Comparison of ENCODE assay signal across 7 mouse cellular contexts in genomic region chr6:54759942-54760498, GRCm38 (mm10). TPM values are rescaled to one million over a fixed set of nuclear protein-coding genes. Genes with fewer than 3 reads are reported as not detected.
DNase-seq lines count a peak whose midpoint lies in the region; ATAC-seq and TF ChIP-seq lines count a peak whose summit lies in the region.

No protein-coding gene starts in this region.

- ATAC-seq in hematopoietic stem cell, adult 5-6 weeks (replicated peaks in 1 of 2; ENCODE audit: insufficient read depth in 1 of 2, low FRiP score in 2 of 2, low TSS enrichment in 1 of 2, low read depth in 1 of 2, poor library complexity in 2 of 2, severe bottlenecking in 2 of 2): peak; percentile 62 to 72

- peaks cover 0 to 2% of the 10 kb centered on the region in 2 experiments; a peak in 1 of 4 replicates for H3K36me3 ChIP-seq in MEL (ENCODE audit: control insufficient read depth in 1 of 2, insufficient read depth in 2 of 2, low read length in 2 of 2)
- no peaks in the 10 kb centered on the region for H3K36me3 ChIP-seq in megakaryocyte, embryonic 14.5 days (replicated peaks; ENCODE audit: low read length)

- no peak for TF ChIP-seq POLR2A in MEL (IDR thresholded peaks at IDR 0.05; ENCODE audit: control insufficient read depth in 1 of 2, insufficient read depth in 1 of 2, low read depth in 1 of 2, low read length in 2 of 2, poor library complexity in 1 of 2)

- no peak for TF ChIP-seq EP300 in MEL (IDR thresholded peaks at IDR 0.05; ENCODE audit: low read depth in 1 of 2, low read length in 2 of 2)

- H3K4me1 ChIP-seq in MEL (ENCODE audit: control insufficient read depth in 1 of 2, insufficient read depth in 2 of 2, low read length in 2 of 2): peaks cover 0 to 8% of the 10 kb centered on the region in 2 experiments; a peak in 2 of 4 replicates
- peaks cover 9% of the 10 kb centered on the region for H3K4me1 ChIP-seq in brown adipose tissue, adult 24 weeks (ENCODE audit: control insufficient read depth, insufficient read depth, insufficient read length, low read length)
- peaks cover 56% of the 10 kb centered on the region for H3K4me1 ChIP-seq in megakaryocyte, embryonic 14.5 days

- peak overlapping the region; percentile 25 to 48; a peak in 2 of 4 replicates for H3K4me3 ChIP-seq in MEL (ENCODE audit: control insufficient read depth in 1 of 2, insufficient read depth in 1 of 2, low read depth in 2 of 2, low read length in 2 of 2)
- peak overlapping the region; percentile 43 for H3K4me3 ChIP-seq in brown adipose tissue, adult 24 weeks (ENCODE audit: insufficient read depth, low read depth, low read length)
- peak overlapping the region; percentile 38 for H3K4me3 ChIP-seq in megakaryocyte, embryonic 14.5 days (replicated peaks)

- no peaks in the 10 kb centered on the region for H3K9me3 ChIP-seq in MEL (replicated peaks; ENCODE audit: insufficient read depth, low read length)
- H3K9me3 ChIP-seq in megakaryocyte, embryonic 14.5 days: no peaks in the 10 kb centered on the region

- H3K27ac ChIP-seq in MEL (ENCODE audit: control insufficient read depth, low read depth, low read length): no peak overlapping the region
- H3K27ac ChIP-seq in brown adipose tissue, adult 24 weeks (replicated peaks; ENCODE audit: low read depth, low read length): peak overlapping the region; percentile 56; the same call in 1 of the 2 replicates

- no peak for TF ChIP-seq CTCF in MEL (IDR thresholded peaks at IDR 0.05 in 2 of 3, conservative IDR thresholded peaks at IDR 0.05 in 1 of 3; ENCODE audit: control insufficient read depth in 1 of 3, insufficient read depth in 1 of 3, low read depth in 2 of 3, low read length in 3 of 3, poor library complexity in 1 of 3, severe bottlenecking in 1 of 3)

- H3K9ac ChIP-seq in MEL (ENCODE audit: control insufficient read depth, low read depth, low read length, poor library complexity, severe bottlenecking): peak overlapping the region; percentile 3; the same call in 1 of the 2 replicates

- peak; percentile 51 for DNase-seq in MEL (ENCODE audit: low read depth, low spot score)
- peak; percentile 37 to 45 for DNase-seq in layer of hippocampus, postnatal 14 days (ENCODE audit: low spot score in 2 of 2)
- peak; percentile 15 for DNase-seq in right cerebral cortex, postnatal 4 days
- no peak for DNase-seq in gastrocnemius, postnatal 4 days (ENCODE audit: low spot score in 2 of 2)

- no peaks in the 10 kb centered on the region for H3K79me2 ChIP-seq in MEL (ENCODE audit: control insufficient read depth, insufficient read depth, low read length, poor library complexity)

- no peaks in the 10 kb centered on the region for H3K27me3 ChIP-seq in MEL (ENCODE audit: control insufficient read depth in 1 of 2, insufficient read depth in 2 of 2, low read length in 2 of 2)
- H3K27me3 ChIP-seq in megakaryocyte, embryonic 14.5 days (replicated peaks): no peaks in the 10 kb centered on the region

- TF ChIP-seq RAD21 in MEL (IDR thresholded peaks at IDR 0.05; ENCODE audit: low read depth, low read length): no peak

TF ChIP-seq in MEL, 35 proteins besides CTCF, POLR2A, EP300 and RAD21:
- TF ChIP-seq ZC3H11A (IDR thresholded peaks at IDR 0.05; ENCODE audit: low read depth, low read length) (no peak), HCFC1 (IDR thresholded peaks at IDR 0.05; ENCODE audit: low read depth, low read length) (no peak), MYC (IDR thresholded peaks at IDR 0.05; ENCODE audit: low read depth, low read length) (peak; percentile 59; the same call in 1 of the 2 replicates), TBP (IDR thresholded peaks at IDR 0.05; ENCODE audit: low read depth, low read length) (no peak), NRF1 (IDR thresholded peaks at IDR 0.05; ENCODE audit: insufficient read depth, low read depth, low read length, poor library complexity, severe bottlenecking) (no peak), MEF2A (IDR thresholded peaks at IDR 0.05; ENCODE audit: extremely low read depth, insufficient replicate concordance, low read depth, low read length, poor library complexity, severe bottlenecking) (no peak), CHD1 (IDR thresholded peaks at IDR 0.05; ENCODE audit: low read depth, low read length) (no peak), UBTF (IDR thresholded peaks at IDR 0.05; ENCODE audit: borderline replicate concordance, insufficient read depth, low read depth, low read length) (no peak), MAFK (IDR thresholded peaks at IDR 0.05; ENCODE audit: borderline replicate concordance, low read depth, low read length) (no peak), BHLHE40 (IDR thresholded peaks at IDR 0.05; ENCODE audit: borderline replicate concordance, low read depth, low read length) (peak; percentile 68; the same call in 1 of the 2 replicates), TCF12 (IDR thresholded peaks at IDR 0.05; ENCODE audit: low read depth, low read length) (no peak), GABPA (IDR thresholded peaks at IDR 0.05; ENCODE audit: low read depth, low read length) (no peak), USF2 (IDR thresholded peaks at IDR 0.05; ENCODE audit: borderline replicate concordance in 1 of 2, insufficient read depth in 1 of 2, low read depth in 1 of 2, low read length in 2 of 2) (no peak), SIN3A (IDR thresholded peaks at IDR 0.05; ENCODE audit: low read length) (peak; percentile 66), ETS1 (IDR thresholded peaks at IDR 0.05; ENCODE audit: low read depth, low read length) (no peak), CHD2 (IDR thresholded peaks at IDR 0.05; ENCODE audit: low read length) (no peak), RCOR1 (IDR thresholded peaks at IDR 0.05; ENCODE audit: low read depth, low read length) (no peak), SMC3 (IDR thresholded peaks at IDR 0.05; ENCODE audit: low read depth, low read length) (no peak), TAL1 (IDR thresholded peaks at IDR 0.05; ENCODE audit: low read length) (no peak), MYB (IDR thresholded peaks at IDR 0.05; ENCODE audit: low read depth, low read length) (no peak), ZKSCAN1 (IDR thresholded peaks at IDR 0.05; ENCODE audit: low read depth, low read length) (no peak), GATA1 (IDR thresholded peaks at IDR 0.05; ENCODE audit: low read depth, low read length) (no peak), KAT2A (conservative IDR thresholded peaks at IDR 0.05; ENCODE audit: low read depth, low read length) (no peak), ZNF384 (IDR thresholded peaks at IDR 0.05; ENCODE audit: low read depth, low read length) (no peak), MAX (IDR thresholded peaks at IDR 0.05; ENCODE audit: low read length) (peak; percentile 79), USF1 (IDR thresholded peaks at IDR 0.05; ENCODE audit: low read depth, low read length) (peak; percentile 42), MAZ (IDR thresholded peaks at IDR 0.05; ENCODE audit: low read depth, low read length) (no peak), POLR2AphosphoS5 (IDR thresholded peaks at IDR 0.05; ENCODE audit: borderline replicate concordance, low read depth, low read length) (no peak), JUND (IDR thresholded peaks at IDR 0.05; ENCODE audit: low read depth, low read length) (no peak), ZMIZ1 (IDR thresholded peaks at IDR 0.05; ENCODE audit: low read depth, low read length) (no peak), ELF1 (IDR thresholded peaks at IDR 0.05; ENCODE audit: low read depth, low read length) (no peak), NELFE (IDR thresholded peaks at IDR 0.05; ENCODE audit: low read depth, low read length) (no peak), MXI1 (IDR thresholded peaks at IDR 0.05; ENCODE audit: low read depth, low read length) (peak; percentile 61), POLR2AphosphoS2 (IDR thresholded peaks at IDR 0.05; ENCODE audit: low read length) (no peak), E2F4 (IDR thresholded peaks at IDR 0.05; ENCODE audit: borderline replicate concordance, low read depth, low read length) (no peak)

RNA-seq across cellular contexts. Expression of gene Znrf2, which starts 56.7 kb away (rescaled TPM):
- total RNA-seq in MEL (2012; rRNA removed): 21.3 and 24.2 TPM in 2 replicates
- polyA plus RNA-seq in MEL (2012; ENCODE audit: insufficient read depth in 1 of 2, insufficient read length in 2 of 2, low read depth in 1 of 2, low replicate concordance in 2 of 2, missing spikeins in 1 of 2): 10 to 100 TPM in 1 of 2 experiments, not detected in 1; 16.1 TPM
- polyA plus RNA-seq in brown adipose tissue, adult 24 weeks (2012; ENCODE audit: insufficient read depth, insufficient read length, missing spikeins): 36.9 and 40.8 TPM in 2 replicates
- total RNA-seq in hematopoietic stem cell, adult 5-6 weeks (2017): 54.6 and 55.4 TPM in 2 replicates
- 10 to 100 TPM; 30.7 to 31.5 TPM for total RNA-seq in layer of hippocampus, postnatal 14 days (2021)
- polyA plus RNA-seq in megakaryocyte, embryonic 14.5 days (2012; ENCODE audit: insufficient read depth, low replicate concordance): 15.8 and 22.0 TPM in 2 replicates
- 10 to 100 TPM; 10.9 to 11.0 TPM for total RNA-seq in gastrocnemius, postnatal 4 days (2021)

Comparison
In these comparisons a context has a peak if more than half of its experiments do, and no peak if none do; other contexts are left out.
1. DNase-seq: peak in MEL (single experiment), layer of hippocampus, postnatal 14 days (2 of 2) and right cerebral cortex, postnatal 4 days (single experiment); none in gastrocnemius, postnatal 4 days (0 of 2).
2. Peak in every context shown above with its lines, with median percentiles within 50 percentile points of each other: H3K4me3 ChIP-seq.